Mouse (Mus musculus) ES-Bruce4 (cell line): ENCODE results near the gene Shc2.

Experiments
- CTCF ChIP-seq: IDR thresholded peaks from one replicate; pipeline ENCODE4 v1.8.1; 2011; ENCODE audit warnings: low read depth, low read length
- POLR2A ChIP-seq: IDR thresholded peaks from one replicate; pipeline ENCODE4 v1.8.1; 2011; ENCODE audit warnings: low read length; ENCODE audit not compliant: insufficient read depth

DNA sequence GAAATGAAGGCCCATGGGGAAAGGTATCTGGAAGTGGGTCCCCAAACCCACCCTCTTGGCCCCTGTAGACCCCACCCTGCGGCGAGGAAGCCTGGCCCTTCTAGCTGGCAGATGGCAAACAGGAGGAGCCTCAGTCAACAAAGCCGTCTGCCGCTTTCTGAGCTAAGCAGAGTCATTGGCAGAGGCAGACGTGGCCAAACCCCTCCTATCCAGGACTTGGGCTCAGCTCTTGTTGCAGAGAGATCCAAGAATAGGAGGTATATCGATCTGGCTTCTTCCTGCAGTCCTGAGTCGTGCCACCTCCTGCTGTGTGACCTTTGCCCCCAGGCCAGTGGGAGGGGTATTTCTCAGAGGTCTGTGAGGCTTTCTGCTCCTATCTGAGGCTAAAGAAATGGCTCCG, 21.9 kb downstream of the Shc2 start:
- TF ChIP-seq POLR2A: no peak
- no peak for TF ChIP-seq CTCF
